Mouse (Mus musculus): ENCODE results near the gene Arl5a. TPM values are rescaled to one million over a fixed set of nuclear protein-coding genes. Genes with fewer than 3 reads are reported as not detected.

Arl5a gene
- polyA plus RNA-seq, 1 experiment, result 106 TPM

- Histone ChIP-seq H3K27ac (ENCODE audit: insufficient read depth, low read length) (no peak overlapping the region), H3K4me1 (ENCODE audit: control insufficient read depth, insufficient read depth, low read length) (0 out of 2 replicates have a peak, but pooled peaks cover 2% of the 10 kb centered on the region), H3K4me3 (ENCODE audit: insufficient read depth, low read length) (no peak overlapping the region)
- TF ChIP-seq CTCF (IDR thresholded peaks at IDR 0.05; ENCODE audit: borderline replicate concordance, insufficient read depth, low read length) (no peak), POLR2A (IDR thresholded peaks at IDR 0.05; ENCODE audit: low read depth, low read length) (no peak)
Measured at GRCm38 (mm10) chr2:52372080-52372479, 52.6 kb downstream of the Arl5a start.

- H3K4me1 ChIP-seq (ENCODE audit: control insufficient read depth, insufficient read depth, low read length), result 0 out of 2 replicates have a peak, but pooled peaks cover 2% of the 10 kb centered on the region
- H3K4me3 ChIP-seq (ENCODE audit: insufficient read depth, low read length), result no peak overlapping the region
- no peak for TF ChIP-seq CTCF (IDR thresholded peaks at IDR 0.05; ENCODE audit: borderline replicate concordance, insufficient read depth, low read length)
- no peak for TF ChIP-seq POLR2A (IDR thresholded peaks at IDR 0.05; ENCODE audit: low read depth, low read length)
- no peak overlapping the region for H3K27ac ChIP-seq (ENCODE audit: insufficient read depth, low read length)
Measured at GRCm38 (mm10) chr2:52371066-52371465, 53.6 kb downstream of the Arl5a start.

- Histone ChIP-seq H3K4me1 (ENCODE audit: control insufficient read depth, insufficient read depth, low read length) (0 out of 2 replicates have a peak, but pooled peaks cover 2% of the 10 kb centered on the region), H3K27ac (ENCODE audit: insufficient read depth, low read length) (no peak overlapping the region), H3K4me3 (ENCODE audit: insufficient read depth, low read length) (no peak overlapping the region)
- TF ChIP-seq CTCF (IDR thresholded peaks at IDR 0.05; ENCODE audit: borderline replicate concordance, insufficient read depth, low read length), result no peak
- no peak for TF ChIP-seq POLR2A (IDR thresholded peaks at IDR 0.05; ENCODE audit: low read depth, low read length)
Measured at GRCm38 (mm10) chr2:52369622-52370021, 55.1 kb downstream of the Arl5a start.

GRCm38 (mm10) chr2:52367665-52368064, 57.0 kb downstream of the Arl5a start:
- no peak overlapping the region for H3K4me3 ChIP-seq (ENCODE audit: insufficient read depth, low read length)
- H3K4me1 ChIP-seq (ENCODE audit: control insufficient read depth, insufficient read depth, low read length), result 0 out of 2 replicates have a peak, but pooled peaks cover 2% of the 10 kb centered on the region
- no peak overlapping the region for H3K27ac ChIP-seq (ENCODE audit: insufficient read depth, low read length)
- TF ChIP-seq CTCF (IDR thresholded peaks at IDR 0.05; ENCODE audit: borderline replicate concordance, insufficient read depth, low read length) (no peak), POLR2A (IDR thresholded peaks at IDR 0.05; ENCODE audit: low read depth, low read length) (no peak)

- no peak overlapping the region for H3K27ac ChIP-seq (ENCODE audit: insufficient read depth, low read length)
- TF ChIP-seq CTCF (IDR thresholded peaks at IDR 0.05; ENCODE audit: borderline replicate concordance, insufficient read depth, low read length), result no peak
- 0 out of 2 replicates have a peak, but pooled peaks cover 2% of the 10 kb centered on the region for H3K4me1 ChIP-seq (ENCODE audit: control insufficient read depth, insufficient read depth, low read length)
- no peak overlapping the region for H3K4me3 ChIP-seq (ENCODE audit: insufficient read depth, low read length)
Measured at GRCm38 (mm10) chr2:52367248-52367647, 57.5 kb downstream of the Arl5a start.

- Histone ChIP-seq H3K27ac (ENCODE audit: insufficient read depth, low read length) (no peak overlapping the region), H3K4me1 (ENCODE audit: control insufficient read depth, insufficient read depth, low read length) (no peaks in the 10 kb centered on the region), H3K4me3 (ENCODE audit: insufficient read depth, low read length) (no peak overlapping the region)
- no peak for TF ChIP-seq POLR2A (IDR thresholded peaks at IDR 0.05; ENCODE audit: low read depth, low read length)
- no peak for TF ChIP-seq CTCF (IDR thresholded peaks at IDR 0.05; ENCODE audit: borderline replicate concordance, insufficient read depth, low read length)
Measured at GRCm38 (mm10) chr2:52361086-52361485, 63.6 kb downstream of the Arl5a start.

GRCm38 (mm10) chr2:52359722-52360121, 65.0 kb downstream of the Arl5a start:
- TF ChIP-seq CTCF (IDR thresholded peaks at IDR 0.05; ENCODE audit: borderline replicate concordance, insufficient read depth, low read length), result no peak
- TF ChIP-seq POLR2A (IDR thresholded peaks at IDR 0.05; ENCODE audit: low read depth, low read length), result no peak
- Histone ChIP-seq H3K4me3 (ENCODE audit: insufficient read depth, low read length) (no peak overlapping the region), H3K4me1 (ENCODE audit: control insufficient read depth, insufficient read depth, low read length) (no peaks in the 10 kb centered on the region), H3K27ac (ENCODE audit: insufficient read depth, low read length) (no peak overlapping the region)

GRCm38 (mm10) chr2:52358156-52358555, 66.5 kb downstream of the Arl5a start:
- Histone ChIP-seq H3K4me3 (ENCODE audit: insufficient read depth, low read length) (no peak overlapping the region), H3K27ac (ENCODE audit: insufficient read depth, low read length) (no peak overlapping the region), H3K4me1 (ENCODE audit: control insufficient read depth, insufficient read depth, low read length) (no peaks in the 10 kb centered on the region)
- TF ChIP-seq CTCF (IDR thresholded peaks at IDR 0.05; ENCODE audit: borderline replicate concordance, insufficient read depth, low read length) (no peak), POLR2A (IDR thresholded peaks at IDR 0.05; ENCODE audit: low read depth, low read length) (no peak)

GRCm38 (mm10) chr2:52351029-52351428, 73.7 kb downstream of the Arl5a start:
- H3K27ac ChIP-seq (ENCODE audit: insufficient read depth, low read length), result no peak overlapping the region
- no peak for TF ChIP-seq POLR2A (IDR thresholded peaks at IDR 0.05; ENCODE audit: low read depth, low read length)
- no peak overlapping the region for H3K4me3 ChIP-seq (ENCODE audit: insufficient read depth, low read length)
- H3K4me1 ChIP-seq (ENCODE audit: control insufficient read depth, insufficient read depth, low read length), result no peaks in the 10 kb centered on the region

Other genes starting within 250 kb of the Arl5a start
- gene Neb, start 46.4 kb downstream of the Arl5a start, polyA plus RNA-seq (2011; ENCODE audit: insufficient read length, low read depth, missing spikeins), result 0.53 and 1.1 TPM in 2 replicates